Mouse (Mus musculus) ES-E14 (cell line): Measurements from ENCODE around the gene Scarb1. TPM values are rescaled to one million over a fixed set of nuclear protein-coding genes. Genes with fewer than 3 reads are reported as not detected.

Experiments
- DNase-seq: peaks from one replicate; pipeline ENCODE4 v3.0.0-alpha.2; 2013; ENCODE audit warnings: low read depth, low spot score
- H3K27ac ChIP-seq: 2 replicates; pipeline ENCODE4 v1.5.1; 2012; ENCODE audit warnings: low read depth, mild to moderate bottlenecking, low read length, moderate library complexity, mixed read lengths; ENCODE audit not compliant: poor library complexity, insufficient read depth, severe bottlenecking
- H3K36me3 ChIP-seq: 2 replicates; pipeline ENCODE4 v1.6.1; 2012; ENCODE audit warnings: mild to moderate bottlenecking, low read length, moderate library complexity, mixed read lengths; ENCODE audit not compliant: control insufficient read depth, poor library complexity, insufficient read depth, severe bottlenecking
- H3K4me1 ChIP-seq, 2 experiments: fragments of 150-350 bp in 1 of 2; sonication (generic) in 1 of 2; 2 replicates each; pipeline ENCODE4 v1.6.1; 2012; ENCODE audit warnings: low read length in 2 of 2, mild to moderate bottlenecking in 1 of 2, mixed read lengths in 1 of 2; ENCODE audit not compliant: control insufficient read depth in 2 of 2, insufficient read depth in 2 of 2, poor library complexity in 1 of 2
- H3K4me3 ChIP-seq, 2 experiments: fragments of 150-350 bp in 1 of 2; sonication (generic) in 1 of 2; 2 replicates each; pipeline ENCODE4 v1.5.1; 2012; ENCODE audit warnings: low read length in 2 of 2, low read depth in 1 of 2, mild to moderate bottlenecking in 1 of 2, mixed read lengths in 1 of 2; ENCODE audit not compliant: insufficient read depth in 1 of 2, poor library complexity in 1 of 2, severe bottlenecking in 1 of 2
- H3K9ac ChIP-seq: 2 replicates; pipeline ENCODE4 v1.6.1; 2012; ENCODE audit warnings: low read depth, mild to moderate bottlenecking, low read length, mixed read lengths; ENCODE audit not compliant: poor library complexity, insufficient read depth, severe bottlenecking
- H3K9me3 ChIP-seq: fragments of 150-350 bp; sonication (generic); 2 replicates; pipeline ENCODE4 v1.6.1; 2012; ENCODE audit warnings: low read depth, mild to moderate bottlenecking, low read length; ENCODE audit not compliant: control insufficient read depth, insufficient read depth
- CHD2 ChIP-seq: IDR thresholded peaks from 2 replicates; pipeline ENCODE4 v1.6.1; 2014; ENCODE audit warnings: mild to moderate bottlenecking, low read depth, low read length, inconsistent platforms
- HCFC1 ChIP-seq: IDR thresholded peaks from 2 replicates; pipeline ENCODE4 v1.6.1; 2012; ENCODE audit warnings: low read length, inconsistent platforms, borderline replicate concordance; ENCODE audit not compliant: insufficient read depth
- MAFK ChIP-seq: IDR thresholded peaks from 2 replicates; pipeline ENCODE4 v1.6.1; 2014; ENCODE audit warnings: mild to moderate bottlenecking, low read depth, low read length, inconsistent platforms; ENCODE audit not compliant: insufficient read depth
- ZC3H11A ChIP-seq: IDR thresholded peaks from 2 replicates; pipeline ENCODE4 v1.6.1; 2012; ENCODE audit warnings: low read depth, mild to moderate bottlenecking, inconsistent platforms, low read length, borderline replicate concordance
- ZNF384 ChIP-seq: IDR thresholded peaks from 2 replicates; pipeline ENCODE4 v1.6.1; 2012; ENCODE audit warnings: low read depth, low read length, inconsistent platforms
- in situ Hi-C, 2 experiments: fragments of 600-800 bp; cut with MboI; formaldehyde crosslinking; loops; one replicate each; pipeline ENCODE4 v1.15.1; 2025; ENCODE audit warnings: low sequenced_read_pairs in 2 of 2, inconsistent platforms in 1 of 2; ENCODE audit not compliant: unreplicated experiment in 2 of 2
- total RNA-seq: library from RNA; depleted of rRNA; stranded (reverse); fragments of 300-350 nt; gene quantifications from 2 replicates; pipeline ENCODE4 v1.2.3, GENCODE M21; 2012

Scarb1 gene
- total RNA-seq, 1 experiment = 28.8 TPM

DNA sequence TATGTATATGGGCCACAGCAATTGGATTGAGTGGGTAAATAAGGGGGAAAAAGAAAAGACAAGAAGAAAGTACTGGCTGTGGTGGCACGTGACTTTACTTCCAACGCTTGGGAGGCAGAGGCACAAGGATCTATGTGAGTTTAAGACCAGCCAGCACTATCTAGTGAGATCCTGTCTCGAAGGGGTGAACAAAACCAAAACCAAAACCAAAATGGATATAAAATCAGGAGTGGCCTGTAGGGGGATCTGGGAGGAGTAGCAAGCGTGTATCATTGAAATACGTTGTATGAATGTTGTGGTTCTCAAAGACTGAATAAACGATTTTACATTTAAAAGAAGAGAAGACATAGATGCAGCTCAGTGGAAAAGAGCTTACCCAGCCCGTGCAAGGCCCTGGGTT is 34.5 kb downstream of the Scarb1 start:
- H3K4me1 ChIP-seq = peaks cover 4 to 7% of the 10 kb centered on the region in 2 experiments; a peak in 2 of 4 replicates
- in situ Hi-C loops = no loop called here

GRCm38 (mm10) chr5:125305229-125306081 is 35.4 kb downstream of the Scarb1 start:
- no peak for DNase-seq
- in situ Hi-C loops = no loop called here
- Histone ChIP-seq H3K9ac (no peak overlapping the region), H3K36me3 (peaks cover 6% of the 10 kb centered on the region; the same call in 1 of the 2 replicates), H3K9me3 (no peaks in the 10 kb centered on the region), H3K4me1 (peaks cover 4 to 7% of the 10 kb centered on the region in 2 experiments; a peak in 2 of 4 replicates), H3K4me3 (no peak overlapping the region), H3K27ac (no peak overlapping the region)
- no peak for TF ChIP-seq ZC3H11A
- no peak for TF ChIP-seq ZNF384
- TF ChIP-seq MAFK = no peak
- TF ChIP-seq HCFC1 = no peak

More for the DNA sequence above, 34.5 kb downstream of the Scarb1 start:
- no peaks in the 10 kb centered on the region for H3K9me3 ChIP-seq
- no peak for DNase-seq
- no peak overlapping the region for H3K9ac ChIP-seq
- H3K27ac ChIP-seq = no peak overlapping the region
- H3K36me3 ChIP-seq = peaks cover 6% of the 10 kb centered on the region; the same call in 1 of the 2 replicates
- TF ChIP-seq ZNF384 = no peak
- no peak for TF ChIP-seq CHD2
- TF ChIP-seq HCFC1 = no peak
- no peak for TF ChIP-seq ZC3H11A
- TF ChIP-seq MAFK = no peak
- H3K4me3 ChIP-seq = no peak overlapping the region

GRCm38 (mm10) chr5:125304245-125304856 is 36.5 kb downstream of the Scarb1 start:
- H3K9ac ChIP-seq = no peak overlapping the region
- H3K4me1 ChIP-seq = peaks cover 4 to 7% of the 10 kb centered on the region in 2 experiments; a peak in 2 of 4 replicates
- in situ Hi-C loops = no loop called here
- DNase-seq = peak; percentile 90
- no peaks in the 10 kb centered on the region for H3K9me3 ChIP-seq
- TF ChIP-seq CHD2 (no peak), ZC3H11A (no peak), ZNF384 (no peak), MAFK (no peak), HCFC1 (no peak)
- no peak overlapping the region for H3K4me3 ChIP-seq
- peaks cover 16% of the 10 kb centered on the region; the same call in 1 of the 2 replicates for H3K36me3 ChIP-seq
- no peak overlapping the region for H3K27ac ChIP-seq

GRCm38 (mm10) chr5:125303055-125303454 is 37.8 kb downstream of the Scarb1 start:
- Histone ChIP-seq H3K4me1 (peaks cover 4 to 7% of the 10 kb centered on the region in 2 experiments; a peak in 2 of 4 replicates), H3K36me3 (peaks cover 21% of the 10 kb centered on the region), H3K9me3 (no peaks in the 10 kb centered on the region), H3K9ac (no peak overlapping the region), H3K4me3 (no peak overlapping the region), H3K27ac (no peak overlapping the region)
- DNase-seq = no peak
- in situ Hi-C loops = no loop called here
- TF ChIP-seq ZNF384 (no peak), MAFK (no peak), HCFC1 (no peak), CHD2 (no peak), ZC3H11A (no peak)
